Mouse (Mus musculus): ENCODE data around the gene Ankrd11. TPM values are rescaled to one million over a fixed set of nuclear protein-coding genes. Genes with fewer than 3 reads are reported as not detected.

Ankrd11 gene
- total RNA-seq, 2 experiments from 2014 or later, result 52.0 to 65.8 TPM

DNA sequence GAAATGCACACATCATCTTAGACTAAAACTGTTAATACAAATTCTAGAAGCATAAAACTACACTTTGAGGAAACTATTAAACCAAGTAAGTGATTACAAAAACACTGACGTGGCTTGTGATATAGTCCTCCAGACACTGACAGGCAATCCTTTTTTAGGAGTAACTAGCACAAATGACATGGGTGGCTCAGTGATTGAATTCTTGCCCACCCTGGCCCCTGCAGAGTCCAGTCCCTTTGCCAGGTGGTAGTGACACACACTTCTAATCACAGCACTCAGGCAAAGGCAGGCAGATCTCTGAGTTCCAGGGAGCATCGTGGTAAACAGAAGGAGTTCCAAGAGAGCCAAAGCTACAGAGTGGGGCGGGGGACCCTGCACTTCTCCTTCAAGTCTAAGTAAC, 36.7 kb downstream of the Ankrd11 start:
- no peak for DNase-seq

DNA sequence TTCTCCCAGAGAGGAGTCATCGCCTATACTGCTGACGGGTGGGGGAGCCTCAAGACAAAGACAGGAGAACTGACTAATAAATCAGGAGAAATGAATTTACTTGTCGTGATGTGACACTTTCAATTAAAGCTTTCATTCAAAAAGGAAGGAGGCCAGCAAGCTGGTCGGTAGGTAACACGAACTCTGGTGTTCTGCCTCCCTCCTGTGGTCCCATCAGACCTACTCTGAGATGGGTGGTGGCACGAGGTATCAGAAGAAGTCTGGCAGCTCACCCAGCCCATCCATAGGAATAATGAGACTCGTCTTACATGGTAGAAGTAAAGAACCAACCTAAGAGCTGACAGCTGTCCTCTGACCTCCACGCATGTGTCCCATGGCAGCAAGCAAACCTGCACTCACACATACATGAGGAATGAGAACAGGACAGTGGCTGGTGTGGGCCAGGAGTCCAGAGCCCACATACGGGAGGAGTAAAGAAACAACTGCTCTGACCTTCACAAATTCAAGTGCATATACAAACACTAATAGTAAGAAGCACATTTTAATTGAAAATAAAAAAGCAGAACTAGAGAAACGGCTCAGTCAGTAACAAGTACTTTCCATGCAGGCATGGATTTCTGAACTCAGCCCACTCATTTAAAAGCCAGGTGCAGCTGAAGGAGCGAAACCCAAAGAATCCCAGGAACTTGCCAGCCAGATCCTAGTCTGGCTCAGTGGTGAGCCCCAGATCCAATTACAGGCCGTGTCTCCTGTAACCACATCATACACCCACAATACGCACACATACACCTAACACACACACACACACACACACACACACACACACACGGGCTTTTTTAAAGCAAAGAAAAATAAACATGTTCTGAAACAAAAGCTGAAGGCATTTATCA, 37.8 kb downstream of the Ankrd11 start:
- no peak for DNase-seq

DNA sequence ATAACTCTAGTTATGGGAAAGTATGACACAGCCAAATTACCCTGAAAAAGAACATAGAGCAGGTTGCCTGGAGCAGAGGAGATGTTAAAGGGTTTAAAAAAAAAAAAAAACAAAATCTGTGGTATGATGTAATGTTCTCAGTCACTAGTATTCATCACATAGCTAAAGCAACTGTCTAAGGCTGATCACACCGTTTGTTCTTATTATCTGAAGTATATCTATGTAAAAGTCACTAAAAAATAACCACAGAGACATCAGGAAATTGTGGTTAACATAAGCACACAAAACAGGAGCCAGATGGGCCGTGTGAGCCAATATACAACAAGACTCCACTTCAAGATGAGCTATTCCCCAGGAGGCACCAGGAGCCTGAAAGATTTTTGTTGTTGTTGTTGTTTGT, 41.8 kb downstream of the Ankrd11 start:
- no peak for DNase-seq

DNA sequence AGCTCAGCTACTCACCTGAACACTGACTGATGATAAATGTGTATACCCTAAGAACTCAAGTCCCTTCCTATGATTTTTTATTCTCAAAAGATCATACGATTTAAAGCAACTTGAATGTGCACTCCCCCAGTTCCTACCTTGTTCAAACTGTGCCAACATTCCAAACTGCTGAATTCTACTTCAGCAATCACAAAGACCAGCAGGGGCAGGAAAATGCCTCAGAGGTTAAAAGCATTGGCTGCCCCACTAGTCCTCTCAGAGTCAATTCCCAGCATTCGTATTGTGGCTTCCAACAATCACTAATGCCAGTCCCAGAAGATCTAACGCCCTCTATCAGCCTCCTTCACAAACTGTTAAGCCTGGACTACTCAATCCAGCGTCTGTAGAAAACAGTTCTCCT, 44.1 kb downstream of the Ankrd11 start:
- DNase-seq, result no peak

DNA sequence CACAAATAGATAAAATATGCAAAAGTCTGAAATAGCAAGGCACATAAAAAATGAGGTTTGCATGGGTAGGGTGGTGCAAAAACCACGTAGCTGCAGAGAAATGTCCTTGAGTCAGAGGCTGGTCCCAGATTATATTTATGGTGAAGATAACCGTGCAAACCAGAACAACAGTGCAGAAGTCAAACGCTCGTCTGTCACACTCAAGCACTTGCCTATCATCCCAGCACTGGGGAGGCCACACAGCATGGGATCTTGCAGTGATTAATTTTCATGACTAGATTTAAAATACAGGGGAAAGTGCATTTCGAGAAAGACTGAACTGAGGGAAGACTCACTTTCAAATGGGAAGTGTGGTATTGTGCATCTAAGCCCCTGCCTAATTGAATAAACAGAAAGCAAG, 48.3 kb downstream of the Ankrd11 start:
- no peak for DNase-seq

DNA sequence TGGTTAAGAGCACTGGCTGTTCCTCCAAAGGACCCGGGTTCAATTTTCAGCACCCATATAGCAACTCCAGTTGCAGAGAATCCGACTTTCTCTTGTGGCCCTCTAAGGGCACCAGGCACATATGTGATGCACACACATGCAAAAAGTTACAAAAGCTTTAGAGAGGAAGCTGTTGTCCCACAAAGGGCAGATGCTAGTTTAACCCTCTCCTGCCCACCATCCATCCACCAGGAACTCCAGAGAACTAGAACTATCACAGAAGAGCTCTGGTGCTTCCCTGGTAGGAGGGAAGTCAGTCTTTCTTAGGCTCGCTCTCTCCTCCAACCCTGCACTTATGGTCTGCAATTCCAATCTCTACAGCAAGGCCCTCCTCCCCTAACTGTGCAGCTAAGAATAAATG, 49.0 kb downstream of the Ankrd11 start:
- DNase-seq, result no peak

DNA sequence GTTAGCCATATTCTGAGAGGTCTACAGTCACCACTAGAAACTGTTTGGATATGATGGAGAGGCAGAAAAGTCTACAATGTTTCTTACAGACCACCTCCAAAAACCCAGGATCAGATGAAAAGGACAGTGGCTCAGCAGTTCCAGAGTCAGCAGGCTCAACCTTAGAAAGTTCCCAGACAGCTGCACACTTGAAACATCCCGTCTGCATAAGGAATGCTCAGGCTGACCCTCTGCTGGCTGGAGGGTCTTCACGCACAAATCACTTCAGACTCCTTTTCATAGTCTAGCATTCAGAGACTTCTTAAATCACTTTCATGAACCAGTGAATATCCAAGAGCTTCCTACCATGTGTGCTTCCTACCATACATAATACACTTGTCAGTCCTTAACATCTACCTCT, 49.8 kb downstream of the Ankrd11 start:
- no peak for DNase-seq

DNA sequence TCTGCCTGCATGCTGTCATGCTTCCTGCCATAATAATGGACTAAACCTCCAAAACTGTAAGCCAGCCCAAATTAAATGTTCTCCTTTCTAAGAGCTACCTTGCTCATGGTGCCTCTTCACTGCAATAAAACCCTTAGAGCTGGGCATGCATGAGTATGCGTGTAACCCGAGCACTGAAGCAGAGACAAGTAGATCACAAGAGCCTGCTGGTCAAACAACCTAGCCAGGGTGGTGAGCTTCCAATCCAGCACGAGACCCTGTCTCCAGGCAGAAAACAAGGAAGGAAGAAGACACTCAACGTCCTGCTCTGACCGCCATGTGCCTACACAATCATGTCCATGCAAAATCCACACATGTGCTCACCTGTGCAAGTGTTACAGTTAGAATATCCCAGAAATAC, 50.7 kb downstream of the Ankrd11 start:
- DNase-seq, result no peak

DNA sequence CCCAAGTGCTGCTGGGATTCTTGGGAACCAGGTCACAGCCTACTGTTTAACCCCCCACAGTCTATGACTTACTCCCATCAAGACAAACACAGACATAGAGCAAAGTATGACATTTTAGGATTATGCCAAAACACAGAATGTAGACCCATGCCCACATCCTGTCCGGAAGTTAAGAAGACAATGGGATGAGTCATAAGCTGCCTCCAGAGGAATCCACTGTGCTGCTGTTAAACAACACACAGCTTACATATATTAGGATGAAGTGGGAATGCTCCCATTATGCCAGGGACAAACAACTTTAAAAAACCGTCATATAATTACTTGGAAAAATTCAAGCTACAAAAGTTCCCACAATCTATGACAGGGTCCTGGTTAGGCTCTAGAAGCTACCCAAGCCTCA, 52.1 kb downstream of the Ankrd11 start:
- no peak for DNase-seq

DNA sequence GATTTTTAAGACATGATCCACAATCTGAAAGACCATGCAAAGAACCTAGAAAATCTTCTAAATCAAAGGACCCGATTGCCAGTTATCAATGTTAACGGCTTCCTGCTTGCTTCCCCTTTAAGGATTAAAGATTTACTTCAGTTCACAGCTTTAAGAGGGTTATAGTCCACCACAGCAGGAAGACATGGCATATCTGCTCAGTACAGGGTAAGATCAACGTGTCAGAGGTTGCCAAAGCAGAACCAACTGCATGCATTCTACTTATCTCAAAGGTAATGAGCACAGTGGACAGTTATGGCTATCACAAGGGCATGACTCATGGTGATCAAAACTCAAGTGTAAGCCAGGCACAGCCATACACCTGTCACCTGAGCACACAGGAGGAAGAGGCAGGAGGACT, 53.1 kb downstream of the Ankrd11 start:
- DNase-seq, result no peak

DNA sequence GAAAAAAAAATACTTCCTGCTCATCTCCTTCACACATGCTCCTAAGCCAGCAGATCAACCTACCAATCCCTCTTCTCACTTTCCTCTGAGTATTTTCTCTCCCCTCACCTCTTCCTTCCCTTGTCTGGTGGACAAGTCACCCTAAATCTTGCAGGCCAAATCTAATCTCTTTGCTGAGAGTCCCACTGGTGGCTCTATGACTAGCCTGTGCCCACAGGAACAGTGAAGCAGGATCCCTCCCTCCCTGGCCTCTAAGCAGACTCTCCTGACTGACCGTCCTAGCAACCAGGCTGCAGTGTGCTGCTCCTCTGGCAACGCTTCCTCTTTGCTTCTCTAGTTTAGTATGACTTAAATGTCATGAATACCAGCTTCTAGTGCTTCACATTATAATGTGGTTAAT, 54.8 kb downstream of the Ankrd11 start:
- DNase-seq, result no peak

DNA sequence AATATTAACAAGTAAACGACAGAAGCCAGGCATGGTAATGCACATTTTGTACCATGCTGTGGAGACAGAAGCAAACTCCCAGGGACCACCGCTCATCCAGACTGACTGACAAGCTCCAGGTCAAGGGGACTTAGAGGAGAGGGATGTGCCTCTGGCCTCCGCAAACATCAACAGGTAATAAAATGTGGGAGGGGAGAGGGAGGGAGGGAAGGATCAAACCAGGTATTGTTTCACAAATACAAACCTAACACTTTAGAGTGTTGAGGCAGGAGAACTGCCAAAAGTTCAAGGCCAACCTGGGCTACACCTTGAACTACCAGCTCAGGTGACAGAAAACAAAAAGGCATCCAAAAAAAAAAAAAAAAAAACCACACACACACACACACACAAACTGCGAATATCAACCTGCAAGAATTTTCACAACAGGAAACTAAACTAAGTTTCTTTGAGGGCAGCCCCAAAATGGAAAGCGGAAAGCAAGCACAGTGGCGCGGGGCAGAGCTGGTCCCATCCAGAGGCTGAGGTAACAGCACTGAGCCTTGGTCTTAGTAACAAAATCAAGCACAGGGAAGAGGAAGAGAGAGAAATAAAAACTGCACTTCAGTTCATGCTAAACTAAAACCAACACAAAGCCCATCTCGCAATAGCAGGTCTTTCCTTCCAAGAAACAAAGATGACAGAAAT, 55.4 kb downstream of the Ankrd11 start:
- DNase-seq, result no peak

DNA sequence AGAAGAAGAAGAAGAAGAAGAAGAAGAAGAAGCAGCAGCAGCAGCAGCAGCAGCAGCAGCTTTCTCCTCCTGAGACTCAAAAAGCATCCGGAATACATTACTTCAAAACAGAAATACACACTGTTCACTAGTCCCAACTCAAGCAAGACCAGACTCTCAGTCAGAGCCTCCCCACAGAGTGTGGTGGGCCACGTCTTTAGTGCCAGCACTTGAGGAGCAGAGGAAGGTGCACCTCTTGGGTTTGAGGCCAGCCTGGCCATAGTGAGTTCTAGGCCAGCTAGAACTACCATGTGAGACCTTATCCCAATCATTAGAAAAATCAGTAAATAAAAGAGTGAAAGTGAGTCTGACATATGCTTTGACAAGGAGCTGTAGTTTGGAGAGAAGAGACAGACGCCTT, 57.9 kb downstream of the Ankrd11 start:
- DNase-seq, result no peak

DNA sequence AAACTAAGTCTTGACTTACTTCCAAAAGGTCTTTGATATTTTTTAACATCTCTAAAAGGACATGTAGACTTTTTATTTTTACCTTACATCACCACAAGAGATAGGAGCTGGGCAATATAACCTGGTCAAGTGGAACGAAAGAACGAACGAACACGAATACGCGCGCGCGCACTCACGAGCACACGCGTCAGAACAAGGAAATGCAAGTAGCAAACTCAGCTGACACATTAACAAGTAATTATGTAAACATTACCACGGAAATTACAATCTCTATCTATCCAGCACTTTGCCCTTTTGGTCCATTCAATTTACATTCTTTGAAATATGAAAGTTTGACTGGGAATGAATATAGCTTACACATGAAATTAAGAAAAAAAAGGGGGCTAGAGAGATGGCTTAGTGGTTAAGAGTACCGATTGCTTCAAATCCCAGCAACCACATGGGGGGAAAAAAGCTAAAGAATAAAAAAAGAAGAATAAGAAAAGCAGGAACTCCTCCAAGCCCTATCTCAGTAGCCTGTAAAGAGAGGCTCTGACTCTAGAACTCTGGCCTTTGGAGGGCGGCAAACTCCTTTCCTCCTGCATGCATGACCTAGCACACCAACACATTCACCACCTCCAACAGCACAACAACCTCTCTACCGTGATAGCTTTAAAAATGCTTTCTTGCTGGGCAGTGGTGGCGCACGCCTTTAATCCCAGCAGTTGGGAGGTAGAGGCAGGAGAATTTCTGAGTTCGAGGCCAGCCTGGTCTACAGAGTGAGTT, 58.7 kb downstream of the Ankrd11 start:
- no peak for DNase-seq

DNA sequence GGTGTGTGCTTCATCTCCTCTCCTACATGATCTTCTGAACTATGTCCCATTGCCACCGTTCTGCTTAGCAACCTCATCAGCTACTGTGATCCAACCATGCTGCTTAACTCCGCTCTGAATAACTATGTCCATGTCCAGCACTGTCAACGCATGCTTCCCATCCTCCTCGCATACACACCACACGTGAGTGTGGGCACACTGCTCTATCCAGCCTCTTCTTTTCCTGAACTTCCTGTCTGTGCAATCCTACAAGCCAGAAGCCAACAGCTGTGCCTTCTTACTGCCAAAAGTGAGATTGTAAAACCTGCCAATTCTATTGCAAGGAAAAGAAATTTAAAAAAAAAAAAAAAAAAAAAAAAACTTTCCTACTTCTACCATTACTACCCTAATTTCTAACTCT, 60.4 kb downstream of the Ankrd11 start:
- no peak for DNase-seq

DNA sequence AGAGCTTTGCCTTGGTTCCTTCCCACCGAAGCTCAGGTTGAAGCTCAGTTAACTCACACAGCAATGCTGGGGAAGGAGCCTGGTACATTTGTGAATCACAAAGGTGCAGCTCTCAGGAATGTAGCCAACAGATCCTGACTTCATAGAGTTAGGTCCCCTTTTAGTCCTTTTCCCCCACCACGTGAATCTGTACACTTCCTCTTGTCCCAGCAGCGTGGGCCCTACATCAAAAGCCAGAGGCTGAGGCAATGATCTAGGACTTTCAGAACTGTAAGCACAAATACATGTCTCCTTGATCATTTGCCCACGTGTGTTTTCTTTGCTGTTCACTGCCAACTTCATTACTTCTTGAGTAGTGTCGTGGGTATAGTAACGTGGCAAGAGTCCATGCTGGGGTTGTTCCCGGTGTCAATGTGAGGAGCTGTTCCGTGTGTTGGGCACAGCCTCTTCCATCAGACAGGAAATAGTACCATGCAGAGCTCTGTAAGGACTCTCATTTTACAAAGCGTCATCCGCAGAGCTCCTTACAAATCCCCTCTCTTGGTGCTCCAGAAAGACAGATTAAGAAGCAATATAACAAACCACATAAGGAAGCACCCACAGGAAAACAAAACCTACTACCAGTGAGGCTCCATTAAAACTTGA, 62.1 kb downstream of the Ankrd11 start:
- no peak for DNase-seq

DNA sequence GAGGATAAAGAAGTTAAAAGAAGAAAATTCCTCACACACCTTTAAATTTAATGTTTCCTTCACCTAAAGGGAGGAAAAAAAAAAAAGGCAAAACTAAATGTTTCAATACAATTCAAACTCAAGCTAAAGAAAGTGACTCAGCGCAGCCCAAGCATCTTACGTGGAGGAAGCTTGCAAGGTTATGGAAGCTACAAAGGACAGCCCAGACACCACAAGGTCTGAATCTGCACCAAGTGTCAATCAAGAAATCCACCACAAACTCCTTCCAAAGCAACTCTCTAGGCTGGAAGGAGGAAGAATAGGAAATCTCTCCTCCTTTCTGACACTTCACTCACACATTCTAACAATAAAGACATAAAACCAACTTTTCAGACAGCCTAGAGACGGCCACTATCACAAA, 62.7 kb downstream of the Ankrd11 start:
- DNase-seq, result no peak

DNA sequence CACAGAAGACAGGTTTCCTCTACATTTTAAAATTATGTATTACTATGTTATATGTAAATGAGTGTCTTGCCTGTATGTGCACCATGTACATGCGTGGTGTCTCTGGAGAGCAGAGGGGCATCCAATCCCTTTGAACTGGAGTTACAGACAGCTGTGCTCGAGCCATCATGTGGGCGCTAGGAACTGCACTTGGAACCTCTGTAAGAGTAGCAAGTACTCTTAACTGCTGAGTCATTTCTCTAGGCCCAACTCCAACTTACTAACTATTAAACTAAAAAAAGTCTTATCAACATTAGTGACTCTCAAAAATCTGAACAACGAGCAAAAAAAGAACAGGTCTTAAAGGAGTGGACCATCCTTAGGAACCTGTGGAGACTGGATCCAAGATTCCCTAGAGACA, 66.0 kb downstream of the Ankrd11 start:
- DNase-seq, result no peak

DNA sequence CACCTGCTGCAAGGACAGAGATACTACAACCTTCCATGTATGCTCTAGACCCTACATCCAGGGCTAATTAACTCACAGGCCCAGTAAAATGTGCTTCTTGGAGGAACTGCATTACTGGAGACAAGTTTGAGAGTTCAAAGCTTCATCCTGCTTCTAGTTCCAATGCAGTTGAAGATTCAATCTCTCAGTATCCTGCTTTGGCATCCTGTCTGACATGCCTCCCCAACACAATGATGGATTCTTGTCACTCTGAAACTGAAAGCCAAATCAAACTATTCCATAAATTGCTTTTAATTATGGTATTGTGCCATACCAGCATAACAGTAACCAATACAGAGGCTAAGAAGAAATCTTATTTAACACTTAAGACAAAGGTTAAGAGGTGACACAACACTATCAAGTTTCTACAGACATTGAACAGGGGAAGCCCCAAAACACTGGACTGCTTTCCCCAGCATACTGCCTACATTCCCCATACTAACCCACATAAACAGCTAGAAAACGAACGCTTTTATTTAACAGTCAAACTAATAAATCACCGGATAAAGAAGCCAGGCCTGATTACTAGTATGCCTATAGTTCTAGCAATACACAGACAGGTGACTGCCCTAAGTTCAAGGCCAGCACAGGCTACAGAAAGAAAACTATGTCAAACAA, 72.0 kb downstream of the Ankrd11 start:
- no peak for DNase-seq

DNA sequence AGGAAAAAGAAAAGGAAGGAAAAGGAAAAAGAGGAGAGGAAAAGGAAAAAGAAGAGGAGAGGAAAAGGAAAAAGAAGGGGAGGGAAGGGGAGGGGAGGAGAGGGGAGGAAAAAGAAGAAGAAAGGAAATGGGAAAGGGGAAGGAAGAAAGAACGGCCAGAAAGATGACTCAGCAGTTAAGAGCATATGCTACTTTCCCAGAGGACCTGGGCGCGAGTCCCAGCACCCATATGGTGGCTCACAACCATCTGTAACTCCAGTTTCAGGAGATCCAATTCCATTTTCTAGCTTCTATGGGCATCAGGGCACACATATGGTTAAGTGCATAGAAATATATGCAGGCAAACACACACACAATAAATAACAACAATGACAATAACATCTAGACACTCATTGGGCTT, 73.9 kb downstream of the Ankrd11 start:
- DNase-seq, result no peak

DNA sequence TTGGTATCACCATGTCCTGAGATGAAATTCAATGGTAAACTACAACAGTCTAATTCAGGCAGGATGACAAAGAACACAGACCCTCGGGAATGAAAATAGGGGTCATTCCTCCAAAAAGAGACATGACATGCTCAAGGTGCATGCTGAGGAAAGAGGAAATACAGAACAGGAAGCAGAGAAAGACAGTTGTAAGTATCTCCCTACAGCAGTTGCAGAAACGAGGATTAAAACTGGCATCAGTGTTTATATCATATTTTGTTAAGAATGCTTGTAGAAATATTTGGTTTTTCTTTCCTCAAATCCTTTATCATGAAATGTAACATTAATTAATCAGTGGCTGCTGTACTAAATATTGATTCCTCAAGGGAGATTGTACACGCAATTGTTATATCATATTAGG, 75.4 kb downstream of the Ankrd11 start:
- no peak for DNase-seq

DNA sequence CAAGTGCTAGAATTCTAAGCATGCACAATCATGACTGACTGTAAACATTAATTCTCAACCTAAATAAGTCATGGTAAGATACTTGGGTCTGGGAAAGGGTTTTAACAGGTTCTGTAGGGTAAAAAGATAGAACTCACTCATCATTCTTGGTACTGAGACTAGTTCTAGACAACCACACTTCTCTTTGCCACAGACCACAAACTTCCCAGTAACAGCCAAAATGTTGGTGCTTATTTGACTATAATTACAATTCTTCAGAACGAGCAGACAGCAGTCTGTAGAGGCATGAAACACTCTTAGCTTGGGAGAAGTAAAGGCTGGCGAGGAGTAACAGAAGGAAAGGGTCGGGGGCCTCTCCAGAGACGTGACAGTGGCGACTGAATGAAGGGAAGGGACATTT, 80.0 kb downstream of the Ankrd11 start:
- DNase-seq, result no peak
